14 mouse cellular contexts compared by ENCODE assay signal in the genomic region with DNA sequence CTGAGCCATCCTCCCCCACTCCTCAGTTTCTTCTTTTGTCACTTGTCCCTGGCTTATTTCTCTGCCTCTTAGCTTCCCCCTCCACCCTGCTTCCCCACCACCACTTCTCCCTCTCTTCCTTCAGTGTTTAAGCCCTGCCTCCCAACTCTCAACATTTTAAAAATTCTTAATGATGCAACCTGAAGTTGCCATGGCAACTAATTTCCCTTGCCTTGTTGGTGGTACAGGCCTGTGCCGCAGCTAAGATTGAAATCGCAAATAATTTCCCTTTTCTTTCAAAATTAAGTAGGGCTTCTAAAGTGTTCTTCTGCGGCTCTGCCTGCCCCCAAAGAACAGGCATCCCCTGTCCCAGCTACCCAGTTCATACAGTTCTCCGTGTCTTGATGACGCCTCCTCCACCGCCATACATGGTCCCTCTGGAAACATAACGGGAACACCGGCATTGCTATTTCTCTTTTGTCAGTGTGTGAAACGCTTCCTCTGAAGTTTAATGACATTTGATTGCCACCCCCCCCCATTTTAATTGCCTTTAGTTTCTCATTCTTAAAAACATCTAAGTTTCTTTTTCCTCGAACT.
A peak's percentile ranks its signal among the peaks of the same experiment; 100 is the strongest.
DNase-seq lines count a peak whose midpoint lies in the region; ATAC-seq lines count a peak whose summit lies in the region.
"Had no signal": no experiment of that assay in that cellular context is flagged by ENCODE, and none has a peak within 500 bp of the region (broad histone marks: within the 10 kb centered on the region; RNA-seq: fewer than 3 reads in every experiment).

No protein-coding gene starts in this region.

- H3K4me2 ChIP-seq in forebrain, embryonic 14.5 days (ENCODE audit: low read length), result no peak overlapping the region
- no peak overlapping the region for H3K4me2 ChIP-seq in neural tube, embryonic 15.5 days
- H3K4me2 ChIP-seq: liver, embryonic 13.5 days had no signal

- no peaks in the 10 kb centered on the region for H3K27me3 ChIP-seq in forebrain, embryonic 14.5 days (replicated peaks; ENCODE audit: control insufficient read depth, insufficient read depth, low read length)
- H3K27me3 ChIP-seq in neural tube, embryonic 15.5 days (replicated peaks), result no peaks in the 10 kb centered on the region
- H3K27me3 ChIP-seq: liver, embryonic 13.5 days had no signal

- peak; percentile 62 for ATAC-seq in forebrain, embryonic 14.5 days
- peak; percentile 42 to 53; a peak in 2 of 4 replicates for ATAC-seq in hematopoietic stem cell, adult 5-6 weeks (replicated peaks in 1 of 2; ENCODE audit: insufficient read depth in 1 of 2, low FRiP score in 2 of 2, low TSS enrichment in 1 of 2, low read depth in 1 of 2, poor library complexity in 2 of 2, severe bottlenecking in 2 of 2)
- ATAC-seq in neural tube, embryonic 15.5 days (ENCODE audit: low FRiP score), result peak; percentile 76

- WGBS in forebrain, embryonic 14.5 days, result 32% methylated on average over 10 of the region's 10 CpGs
- 36% methylated on average over 10 of the region's 10 CpGs for WGBS in neural tube, embryonic 15.5 days

- intact Hi-C loops in left cerebral cortex, postnatal 14 days (cut with DNase I), result no loop called here

- no peaks in the 10 kb centered on the region for H3K9me3 ChIP-seq in forebrain, embryonic 14.5 days (replicated peaks; ENCODE audit: control insufficient read depth, low read length)
- H3K9me3 ChIP-seq in neural tube, embryonic 15.5 days (replicated peaks), result no peaks in the 10 kb centered on the region
- H3K9me3 ChIP-seq: limb, embryonic 10.5 days; liver, embryonic 13.5 days had no signal

- no peak overlapping the region for H3K9ac ChIP-seq in forebrain, embryonic 14.5 days (ENCODE audit: low read length)
- no peak overlapping the region for H3K9ac ChIP-seq in neural tube, embryonic 15.5 days (replicated peaks)
- H3K9ac ChIP-seq: liver, embryonic 13.5 days had no signal

- H3K4me3 ChIP-seq in forebrain, embryonic 14.5 days (ENCODE audit: low read depth, low read length), result no peak overlapping the region
- no peak overlapping the region for H3K4me3 ChIP-seq in neural tube, embryonic 15.5 days (replicated peaks)
- H3K4me3 ChIP-seq: limb, embryonic 10.5 days; liver, embryonic 13.5 days; megakaryocyte, embryonic 14.5 days had no signal

- no peaks in the 10 kb centered on the region; the same call in 1 of the 2 replicates for H3K4me1 ChIP-seq in forebrain, embryonic 14.5 days (ENCODE audit: control insufficient read depth, insufficient read depth, low read length)
- peaks cover 14% of the 10 kb centered on the region for H3K4me1 ChIP-seq in neural tube, embryonic 15.5 days
- H3K4me1 ChIP-seq: limb, embryonic 10.5 days; liver, embryonic 13.5 days; megakaryocyte, embryonic 14.5 days had no signal

- peak overlapping the region; percentile 27; the same call in 1 of the 2 replicates for H3K27ac ChIP-seq in forebrain, embryonic 14.5 days (ENCODE audit: low read depth, low read length)
- peak overlapping the region; percentile 72 for H3K27ac ChIP-seq in neural tube, embryonic 15.5 days (replicated peaks)
- H3K27ac ChIP-seq: limb, embryonic 10.5 days; liver, embryonic 13.5 days had no signal

- no peaks in the 10 kb centered on the region for H3K36me3 ChIP-seq in forebrain, embryonic 14.5 days (ENCODE audit: control insufficient read depth, insufficient read depth, low read length)
- H3K36me3 ChIP-seq in neural tube, embryonic 15.5 days, result no peaks in the 10 kb centered on the region
- H3K36me3 ChIP-seq: limb, embryonic 10.5 days; liver, embryonic 13.5 days had no signal

- peak; percentile 34 to 72 for DNase-seq in left cerebral cortex, postnatal 14 days (ENCODE audit: low spot score in 2 of 2)
- DNase-seq in left cerebral cortex, adult 9 months (ENCODE audit: low spot score in 2 of 2), result no peak
- DNase-seq in forebrain, embryonic 14.5 days (ENCODE audit: low spot score), result peak; percentile 81
- DNase-seq in right cerebral cortex, postnatal 36 days (ENCODE audit: low spot score in 2 of 2), result no peak
- DNase-seq in kidney, adult 18-20 months, result no peak
- DNase-seq: adrenal gland, postnatal 10 days; cerebellum, postnatal 14 days; heart, adult 11 months; liver, embryonic 13.5 days; thymus, adult 18-20 months had no signal

Comparison
In these comparisons a context has a peak if more than half of its experiments do, and no peak if none do; other contexts are left out.
1. DNase-seq: peak in left cerebral cortex, postnatal 14 days (2 of 2) and forebrain, embryonic 14.5 days (single experiment); none in left cerebral cortex, adult 9 months (0 of 2), right cerebral cortex, postnatal 36 days (0 of 2) and kidney, adult 18-20 months (single experiment).
2. Peak in every context shown above with its lines, with median percentiles within 50 percentile points of each other: ATAC-seq.